Mouse (Mus musculus): Measurements from ENCODE around the gene Ncstn.

DNA sequence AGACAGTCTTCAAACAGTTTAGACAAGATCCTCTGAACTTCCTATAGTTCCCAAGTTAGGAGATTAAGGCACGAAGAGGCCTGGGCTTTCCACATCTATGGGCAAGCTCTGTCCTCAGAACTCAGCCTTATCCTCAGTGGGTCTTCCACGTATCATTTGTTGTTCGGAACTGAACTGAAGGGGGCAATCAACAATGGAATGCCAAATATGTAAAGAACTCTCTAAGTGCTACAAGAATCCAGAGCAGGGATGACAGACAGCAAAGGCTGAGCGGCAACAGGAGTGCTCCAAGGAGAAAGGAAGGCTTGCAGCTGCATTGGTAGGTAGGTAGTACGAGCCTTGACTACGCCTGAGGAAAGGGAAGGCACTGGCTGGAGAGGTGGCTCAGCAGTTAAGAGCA is 12.4 kb downstream of the Ncstn start:
- TF ChIP-seq CTCF (IDR thresholded peaks at IDR 0.05; ENCODE audit: insufficient read depth, low read length) (no peak), POLR2A (IDR thresholded peaks at IDR 0.05; ENCODE audit: borderline replicate concordance, extremely low read depth, low read depth, low read length) (no peak)

All from lung, adult 2 months (tissue).